Mouse (Mus musculus): ENCODE measurements at regions not wholly inside any gene's neighbourhood (a gene's known extent, or its start where the extent isn't known, plus 50 kb on each side); places are given as distances from the start of the nearest gene placed in this dataset.
A peak's percentile ranks its signal among the peaks of the same experiment; 100 is the strongest.

DNA sequence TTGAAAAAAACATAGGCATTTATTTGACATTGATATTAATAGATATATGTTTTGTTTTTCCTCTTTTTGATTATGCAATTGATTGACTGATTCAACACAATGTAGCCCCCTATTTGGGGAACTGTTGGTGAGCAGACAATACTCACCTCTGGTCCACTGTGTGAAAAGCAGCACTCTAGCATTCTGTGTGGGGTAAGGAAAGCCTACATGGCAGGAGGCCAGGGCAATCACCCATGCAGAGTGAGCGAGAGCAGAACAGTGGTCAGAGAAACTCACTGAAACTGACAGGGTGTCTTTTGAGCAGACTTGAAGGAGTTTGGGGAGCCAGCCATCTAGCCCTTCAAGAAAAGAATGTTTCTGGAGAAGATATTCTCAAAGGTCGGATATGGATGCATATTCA, 73.2 kb upstream of the Azi2 start:
- no peak for DNase-seq

- DNase-seq: peak; percentile 51
Observed at GRCm38 (mm10) chr9:117966326-117966989, 73.8 kb upstream of the Azi2 start.

- DNase-seq: peak; percentile 12
Observed at GRCm38 (mm10) chr9:117962088-117963030, 77.9 kb upstream of the Azi2 start.

DNA sequence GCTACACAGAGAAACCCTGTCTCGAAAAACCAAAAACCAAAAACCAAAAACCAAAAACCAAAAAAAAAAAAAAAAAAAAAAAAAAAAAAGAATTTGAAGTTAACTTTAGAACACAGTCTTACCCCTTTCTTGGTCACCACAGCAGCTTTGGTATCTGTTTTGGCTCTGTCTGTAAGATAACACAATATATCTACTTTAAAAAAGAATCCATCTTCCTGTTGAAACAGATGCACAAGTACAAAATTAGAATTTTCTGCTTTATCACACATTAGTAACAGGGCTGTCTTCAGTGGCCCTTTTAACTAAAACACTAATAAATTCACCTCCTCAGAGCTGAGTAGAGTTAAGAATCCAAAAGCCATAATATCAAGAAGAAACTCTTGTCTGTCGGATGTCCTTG, 80.5 kb upstream of the Azi2 start:
- DNase-seq: no peak

DNA sequence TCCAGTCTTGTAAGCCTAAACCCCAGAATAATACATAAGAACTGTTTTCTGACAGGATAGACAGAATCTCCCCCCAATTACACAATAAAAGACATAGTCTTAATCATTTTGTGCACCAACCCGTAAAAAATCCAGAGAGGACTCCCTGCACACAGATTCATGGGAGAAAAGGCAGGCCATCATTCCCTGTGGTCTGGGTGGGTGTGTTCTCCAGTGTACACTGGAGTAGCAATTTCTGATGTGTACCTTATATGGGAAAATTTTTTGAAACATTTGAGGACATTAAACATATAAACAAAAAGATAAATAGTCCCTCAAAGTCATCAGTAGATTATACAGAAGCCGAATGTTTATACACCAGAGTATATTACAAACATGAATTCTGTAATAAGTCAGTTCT, 83.1 kb upstream of the Azi2 start:
- no peak for DNase-seq

GRCm38 (mm10) chr9:117956691-117957090, 83.6 kb upstream of the Azi2 start:
- peak; percentile 10 for DNase-seq

GRCm38 (mm10) chr9:117927466-117927847, 112.8 kb upstream of the Azi2 start:
- no peak for DNase-seq

- no peak for DNase-seq
Observed at GRCm38 (mm10) chr9:117926700-117927465, 113.4 kb upstream of the Azi2 start.

DNA sequence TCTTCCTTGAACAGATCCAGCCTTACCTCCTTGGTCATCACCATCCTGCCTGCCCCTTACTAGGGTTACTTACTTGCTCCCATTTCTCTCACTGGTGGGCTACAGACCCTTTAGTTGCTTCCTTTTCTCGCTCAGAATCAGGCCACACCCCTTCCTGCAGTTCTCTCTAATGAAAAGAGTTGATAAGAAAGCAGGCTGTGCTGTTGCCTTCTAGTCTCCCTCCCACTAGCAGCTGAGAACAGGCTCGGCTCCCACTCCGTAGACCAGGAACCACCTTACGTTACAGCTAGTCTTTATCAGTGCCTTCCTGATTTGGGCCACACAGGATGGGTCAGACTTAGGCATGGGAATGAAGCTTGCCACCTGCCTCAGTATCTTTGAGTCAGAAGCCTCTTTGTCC, 117.3 kb upstream of the Azi2 start:
- no peak for DNase-seq

GRCm38 (mm10) chr9:117907895-117908424, 132.3 kb upstream of the Azi2 start:
- no peak for DNase-seq

DNA sequence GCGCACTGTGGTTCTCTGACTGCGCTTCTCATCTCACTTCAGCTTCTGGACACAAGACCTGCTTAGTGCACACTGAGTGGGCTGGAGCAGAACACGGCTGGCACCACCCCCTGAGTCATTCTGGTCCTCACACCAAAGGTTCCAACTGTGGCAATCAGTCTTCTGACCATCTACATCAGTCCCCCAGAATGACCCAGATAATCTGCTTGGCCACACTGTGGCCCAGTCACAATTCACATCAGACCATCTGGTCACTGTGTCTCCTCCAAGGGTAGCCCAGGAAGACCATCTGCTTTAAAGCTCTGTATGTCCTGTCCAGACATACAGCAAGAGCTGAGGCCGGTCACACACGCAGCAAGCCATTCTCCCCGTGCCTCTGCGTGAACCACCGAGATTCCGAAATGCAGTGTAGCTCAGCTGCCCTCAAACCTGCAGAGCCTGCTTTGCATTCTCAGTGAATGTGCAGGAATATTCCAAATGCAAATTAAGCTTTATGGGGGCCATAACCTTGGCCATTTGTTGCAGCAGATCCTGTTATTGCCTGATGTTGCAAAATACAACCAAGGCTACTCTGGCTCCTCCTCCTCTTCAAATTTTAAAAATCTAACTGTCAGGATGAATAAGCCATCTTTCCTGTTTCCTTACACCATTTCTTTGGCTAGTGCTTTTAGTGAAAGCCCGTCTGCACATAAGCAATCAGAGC, 135.1 kb upstream of the Azi2 start:
- no peak for DNase-seq

DNA sequence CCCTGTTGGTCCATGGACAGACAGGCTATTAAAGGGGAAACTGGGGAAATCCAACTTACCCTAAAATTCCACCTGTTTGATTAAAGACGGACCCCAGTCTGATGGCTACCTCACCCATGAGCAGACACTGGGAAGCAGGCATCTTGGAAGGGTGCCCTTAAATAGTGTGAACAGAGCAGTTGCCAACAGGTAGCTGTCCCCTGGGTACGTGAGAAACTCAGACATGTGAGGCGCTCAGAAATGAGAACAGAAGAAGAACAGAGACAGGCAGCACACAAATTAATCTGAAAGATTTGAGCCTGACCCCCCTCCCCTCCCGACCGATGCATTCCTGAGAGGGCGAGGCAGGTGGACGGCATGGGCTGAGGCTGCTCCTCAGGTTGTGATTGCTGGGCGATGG, 135.7 kb upstream of the Azi2 start:
- DNase-seq: no peak

DNA sequence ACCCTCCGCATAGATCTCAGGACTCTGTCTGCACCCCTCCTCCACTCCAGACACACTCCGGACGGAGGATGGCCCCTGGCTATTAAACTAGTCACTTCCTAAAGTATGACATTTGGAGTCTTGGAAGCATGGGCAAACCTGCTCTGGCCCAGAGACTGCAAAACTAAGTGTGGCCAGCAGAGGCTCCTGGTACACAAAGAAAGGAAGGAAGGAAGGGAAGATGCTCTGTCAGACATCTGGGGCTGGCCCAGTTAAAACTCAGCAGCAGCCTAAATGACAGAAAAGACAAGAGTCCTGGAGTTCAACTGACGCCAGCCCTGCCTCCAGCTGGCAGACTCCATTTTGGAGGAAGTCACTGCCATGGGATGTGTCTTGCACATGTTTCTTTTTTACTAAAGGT, 137.3 kb upstream of the Azi2 start:
- DNase-seq: peak; percentile 42

DNA sequence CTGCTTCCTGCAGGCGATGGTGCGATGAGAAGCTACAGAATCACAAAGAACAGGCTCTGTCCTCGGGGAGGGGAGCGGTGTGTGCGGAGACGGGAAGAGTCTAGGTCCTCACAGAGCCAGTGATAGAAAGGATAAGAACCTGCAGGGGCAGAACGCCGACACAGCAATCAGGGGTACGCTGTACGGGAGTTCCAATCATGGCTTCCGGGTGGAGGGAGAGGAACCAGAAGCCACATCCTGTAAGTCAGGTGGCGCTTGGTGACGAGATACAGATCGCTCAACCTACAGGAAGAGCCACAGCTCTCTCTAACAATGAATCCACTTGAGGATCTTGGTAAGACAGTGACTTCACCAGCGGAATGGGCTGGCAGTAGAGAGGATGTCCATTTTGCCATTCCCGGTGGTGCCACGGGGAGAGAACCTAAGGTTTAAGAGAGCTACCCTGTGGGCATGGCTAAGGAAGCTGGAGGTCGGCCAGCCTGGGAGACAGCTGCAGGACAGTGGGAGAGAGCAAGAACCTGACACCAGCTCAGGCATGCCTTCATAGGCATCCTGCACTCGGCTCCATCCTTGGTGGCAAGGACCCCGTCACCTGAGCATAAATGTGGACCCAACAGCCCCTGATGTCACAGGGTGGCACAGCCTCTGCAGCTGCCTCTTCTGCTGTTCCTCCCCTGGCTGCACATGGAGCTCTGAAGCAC, 137.9 kb upstream of the Azi2 start:
- peak; percentile 17 for DNase-seq

- no peak for DNase-seq
Observed at GRCm38 (mm10) chr9:117900631-117901030, 139.7 kb upstream of the Azi2 start.

DNA sequence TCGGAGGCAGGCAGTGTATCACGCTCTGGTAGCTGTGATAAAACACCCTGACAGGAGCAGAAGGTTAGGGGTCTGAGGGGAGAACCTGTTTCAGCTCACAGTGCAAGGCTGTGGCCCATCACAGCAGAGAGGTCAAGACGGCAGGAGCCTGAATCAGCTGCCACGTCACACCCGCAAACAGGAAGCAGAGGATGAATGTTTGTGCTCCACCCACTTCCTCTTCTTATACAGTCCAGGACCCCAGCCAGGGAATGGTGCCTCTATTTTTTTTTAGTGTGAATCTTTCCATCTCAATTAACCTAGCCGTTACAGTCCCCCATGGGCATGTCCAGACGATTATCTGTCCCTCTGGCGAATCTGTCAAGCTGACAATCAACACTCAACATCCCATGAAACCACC, 143.8 kb upstream of the Azi2 start:
- DNase-seq: no peak

DNA sequence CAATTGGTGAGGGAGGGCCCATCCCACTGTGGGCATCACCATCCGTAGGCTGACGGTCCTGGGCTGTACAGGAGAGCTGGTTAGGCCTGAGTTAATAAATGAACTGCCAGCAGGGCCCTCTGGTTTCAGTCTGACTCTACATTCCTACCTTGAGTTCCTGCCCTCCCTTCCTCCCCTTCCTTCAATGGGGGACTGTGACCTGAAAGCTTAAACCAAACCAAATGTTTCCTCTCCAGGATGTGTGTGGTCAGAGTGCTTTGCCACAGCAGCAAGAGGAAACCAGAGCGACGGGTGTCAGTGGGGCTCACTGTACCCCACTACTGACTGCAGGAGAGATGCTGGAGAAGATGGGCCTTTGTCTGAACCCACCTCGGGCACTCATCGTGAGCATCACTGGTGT, 147.7 kb upstream of the Azi2 start:
- DNase-seq: no peak

GRCm38 (mm10) chr9:117873172-117873571, 167.1 kb upstream of the Azi2 start:
- DNase-seq: no peak

DNA sequence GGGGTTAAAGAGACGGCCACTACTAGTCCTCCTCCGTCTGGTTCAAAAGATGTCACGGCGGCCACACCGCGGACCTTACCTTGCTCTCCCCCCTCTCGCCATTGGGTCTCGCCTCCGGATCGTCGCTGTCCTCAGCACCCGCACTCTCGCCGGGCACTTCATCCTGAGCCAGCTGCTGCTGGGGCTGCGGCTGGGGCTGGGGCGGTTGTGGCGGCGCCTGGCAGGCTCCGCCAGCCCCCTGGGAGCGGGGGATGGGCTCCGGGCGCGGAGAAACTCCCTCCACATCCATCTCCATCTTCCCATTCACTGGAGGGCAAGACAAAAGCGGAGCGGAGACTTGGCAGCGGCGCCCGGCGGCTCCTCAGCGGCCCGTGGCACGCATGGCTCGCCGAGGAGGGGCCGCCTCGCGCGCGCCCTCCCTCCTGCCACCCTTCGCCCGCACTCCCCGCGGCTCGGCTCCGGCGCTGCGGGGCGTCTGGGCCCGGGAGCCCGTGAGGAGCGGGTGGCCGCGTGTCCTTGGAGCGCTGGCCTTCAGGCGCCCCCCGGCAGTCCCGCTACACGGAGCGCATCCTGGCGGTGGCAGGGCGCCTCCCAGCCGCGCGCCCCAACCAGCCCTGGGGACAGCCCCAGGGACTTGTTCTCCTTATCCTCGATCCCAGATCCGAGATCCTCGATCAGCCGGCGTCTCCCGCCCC, 167.8 kb upstream of the Azi2 start:
- DNase-seq: peak; percentile 8

- no peak for DNase-seq
Observed at GRCm38 (mm10) chr9:117872021-117872386, 168.3 kb upstream of the Azi2 start.

DNA sequence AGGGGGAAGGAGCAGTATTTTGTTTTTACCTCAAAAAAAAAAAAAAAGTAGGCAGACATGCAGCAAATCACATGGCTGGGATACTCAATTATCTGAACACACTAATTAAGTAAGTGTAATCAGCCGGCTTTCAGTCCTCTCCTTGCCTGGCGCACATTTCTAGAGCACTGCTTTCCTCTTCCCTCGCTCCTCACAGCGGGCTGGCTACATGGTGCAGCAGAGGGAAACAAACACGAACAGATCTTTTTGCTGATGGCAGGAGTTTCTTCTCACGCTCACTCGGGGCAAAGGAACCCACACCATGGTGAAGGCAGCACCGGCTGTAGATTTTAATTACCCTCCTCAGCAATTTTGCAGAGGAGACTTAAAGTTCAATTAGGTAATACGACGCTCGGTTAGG, 169.7 kb upstream of the Azi2 start:
- no peak for DNase-seq

Data from lung, postnatal 36 days (tissue).